Mouse (Mus musculus): ENCODE measurements around the gene Pcdh7. TPM values are rescaled to one million over a fixed set of nuclear protein-coding genes. Genes with fewer than 3 reads are reported as not detected.

Pcdh7 gene
- total and polyA plus RNA-seq, 3 experiments, result 22.3 to 127 (median 61.2) TPM

GRCm38 (mm10) chr5:57931738-57932137 is 214.0 kb downstream of the Pcdh7 start:
- Histone ChIP-seq H3K27me3 (ENCODE audit: insufficient read depth, low read length) (no peaks in the 10 kb centered on the region), H3K4me1 (ENCODE audit: insufficient read depth, low read depth, low read length) (no peaks in the 10 kb centered on the region), H3K36me3 (replicated peaks) (no peaks in the 10 kb centered on the region), H3K4me3 (ENCODE audit: low read depth, low read length) (no peak overlapping the region), H3K9me3 (replicated peaks) (no peaks in the 10 kb centered on the region)
- DNase-seq (ENCODE audit: low spot score) (no peak), ATAC-seq (ENCODE audit: extremely low read depth, insufficient number of reproducible peaks, low FRiP score, poor library complexity, severe bottlenecking) (no peak)
- no peak for TF ChIP-seq POLR2AphosphoS5 (IDR thresholded peaks at IDR 0.05; ENCODE audit: insufficient replicate concordance, low read depth, low read length)
- no peak for TF ChIP-seq GATA1 (IDR thresholded peaks at IDR 0.05; ENCODE audit: borderline replicate concordance, low read length)
- TF ChIP-seq TAL1 (conservative IDR thresholded peaks at IDR 0.05; ENCODE audit: low read depth, low read length), result no peak
- no peak for TF ChIP-seq CTCF (IDR thresholded peaks at IDR 0.05; ENCODE audit: low read depth, low read length)
- no peak for TF ChIP-seq GATA2 (IDR thresholded peaks at IDR 0.05; ENCODE audit: borderline replicate concordance, low read depth, low read length)

GRCm38 (mm10) chr5:57934666-57935065 is 216.9 kb downstream of the Pcdh7 start:
- DNase-seq (ENCODE audit: low spot score) (no peak), ATAC-seq (ENCODE audit: extremely low read depth, insufficient number of reproducible peaks, low FRiP score, poor library complexity, severe bottlenecking) (no peak)
- no peaks in the 10 kb centered on the region for H3K36me3 ChIP-seq (replicated peaks)
- H3K4me1 ChIP-seq (ENCODE audit: insufficient read depth, low read depth, low read length), result no peaks in the 10 kb centered on the region
- no peaks in the 10 kb centered on the region for H3K27me3 ChIP-seq (ENCODE audit: insufficient read depth, low read length)
- TF ChIP-seq TAL1 (conservative IDR thresholded peaks at IDR 0.05; ENCODE audit: low read depth, low read length), result no peak
- no peak for TF ChIP-seq POLR2AphosphoS5 (IDR thresholded peaks at IDR 0.05; ENCODE audit: insufficient replicate concordance, low read depth, low read length)
- no peak for TF ChIP-seq GATA2 (IDR thresholded peaks at IDR 0.05; ENCODE audit: borderline replicate concordance, low read depth, low read length)
- no peak for TF ChIP-seq GATA1 (IDR thresholded peaks at IDR 0.05; ENCODE audit: borderline replicate concordance, low read length)
- TF ChIP-seq CTCF (IDR thresholded peaks at IDR 0.05; ENCODE audit: low read depth, low read length), result no peak
- H3K9me3 ChIP-seq (replicated peaks), result no peaks in the 10 kb centered on the region
- H3K4me3 ChIP-seq (ENCODE audit: low read depth, low read length), result no peak overlapping the region

- Histone ChIP-seq H3K4me3 (ENCODE audit: low read depth, low read length) (no peak overlapping the region), H3K36me3 (replicated peaks) (peaks cover 5% of the 10 kb centered on the region), H3K27me3 (ENCODE audit: insufficient read depth, low read length) (no peaks in the 10 kb centered on the region), H3K9me3 (replicated peaks) (no peaks in the 10 kb centered on the region), H3K4me1 (ENCODE audit: insufficient read depth, low read depth, low read length) (no peaks in the 10 kb centered on the region)
- no peak for DNase-seq (ENCODE audit: low spot score)
- no peak for ATAC-seq (ENCODE audit: extremely low read depth, insufficient number of reproducible peaks, low FRiP score, poor library complexity, severe bottlenecking)
- TF ChIP-seq GATA2 (IDR thresholded peaks at IDR 0.05; ENCODE audit: borderline replicate concordance, low read depth, low read length) (no peak), POLR2AphosphoS5 (IDR thresholded peaks at IDR 0.05; ENCODE audit: insufficient replicate concordance, low read depth, low read length) (no peak), TAL1 (conservative IDR thresholded peaks at IDR 0.05; ENCODE audit: low read depth, low read length) (no peak), GATA1 (IDR thresholded peaks at IDR 0.05; ENCODE audit: borderline replicate concordance, low read length) (no peak), CTCF (IDR thresholded peaks at IDR 0.05; ENCODE audit: low read depth, low read length) (no peak)
Measured at GRCm38 (mm10) chr5:57940457-57940856, 222.7 kb downstream of the Pcdh7 start.

GRCm38 (mm10) chr5:57943176-57943575 is 225.4 kb downstream of the Pcdh7 start:
- H3K9me3 ChIP-seq (replicated peaks), result no peaks in the 10 kb centered on the region
- TF ChIP-seq TAL1 (conservative IDR thresholded peaks at IDR 0.05; ENCODE audit: low read depth, low read length) (no peak), CTCF (IDR thresholded peaks at IDR 0.05; ENCODE audit: low read depth, low read length) (no peak), GATA1 (IDR thresholded peaks at IDR 0.05; ENCODE audit: borderline replicate concordance, low read length) (no peak), GATA2 (IDR thresholded peaks at IDR 0.05; ENCODE audit: borderline replicate concordance, low read depth, low read length) (no peak)
- ATAC-seq (ENCODE audit: extremely low read depth, insufficient number of reproducible peaks, low FRiP score, poor library complexity, severe bottlenecking) (no peak), DNase-seq (ENCODE audit: low spot score) (no peak)
- H3K4me1 ChIP-seq (ENCODE audit: insufficient read depth, low read depth, low read length), result no peaks in the 10 kb centered on the region
- H3K27me3 ChIP-seq (ENCODE audit: insufficient read depth, low read length), result no peaks in the 10 kb centered on the region
- peaks cover 5% of the 10 kb centered on the region for H3K36me3 ChIP-seq (replicated peaks)
- H3K4me3 ChIP-seq (ENCODE audit: low read depth, low read length), result no peak overlapping the region

GRCm38 (mm10) chr5:57943611-57944010 is 225.8 kb downstream of the Pcdh7 start:
- Histone ChIP-seq H3K27me3 (ENCODE audit: insufficient read depth, low read length) (no peaks in the 10 kb centered on the region), H3K4me3 (ENCODE audit: low read depth, low read length) (no peak overlapping the region), H3K4me1 (ENCODE audit: insufficient read depth, low read depth, low read length) (no peaks in the 10 kb centered on the region), H3K9me3 (replicated peaks) (no peaks in the 10 kb centered on the region), H3K36me3 (replicated peaks) (peaks cover 5% of the 10 kb centered on the region)
- DNase-seq (ENCODE audit: low spot score) (no peak), ATAC-seq (ENCODE audit: extremely low read depth, insufficient number of reproducible peaks, low FRiP score, poor library complexity, severe bottlenecking) (no peak)
- TF ChIP-seq GATA2 (IDR thresholded peaks at IDR 0.05; ENCODE audit: borderline replicate concordance, low read depth, low read length) (no peak), GATA1 (IDR thresholded peaks at IDR 0.05; ENCODE audit: borderline replicate concordance, low read length) (no peak), CTCF (IDR thresholded peaks at IDR 0.05; ENCODE audit: low read depth, low read length) (no peak)

GRCm38 (mm10) chr5:57945419-57945818 is 227.7 kb downstream of the Pcdh7 start:
- Histone ChIP-seq H3K4me3 (ENCODE audit: low read depth, low read length) (no peak overlapping the region), H3K36me3 (replicated peaks) (peaks cover 5% of the 10 kb centered on the region), H3K4me1 (ENCODE audit: insufficient read depth, low read depth, low read length) (peaks cover 3% of the 10 kb centered on the region; the same call in 1 of the 2 replicates), H3K9me3 (replicated peaks) (no peaks in the 10 kb centered on the region), H3K27me3 (ENCODE audit: insufficient read depth, low read length) (no peaks in the 10 kb centered on the region)
- DNase-seq (ENCODE audit: low spot score) (no peak), ATAC-seq (ENCODE audit: extremely low read depth, insufficient number of reproducible peaks, low FRiP score, poor library complexity, severe bottlenecking) (no peak)
- TF ChIP-seq TAL1 (conservative IDR thresholded peaks at IDR 0.05; ENCODE audit: low read depth, low read length), result no peak
- no peak for TF ChIP-seq GATA2 (IDR thresholded peaks at IDR 0.05; ENCODE audit: borderline replicate concordance, low read depth, low read length)
- TF ChIP-seq CTCF (IDR thresholded peaks at IDR 0.05; ENCODE audit: low read depth, low read length), result no peak
- TF ChIP-seq POLR2AphosphoS5 (IDR thresholded peaks at IDR 0.05; ENCODE audit: insufficient replicate concordance, low read depth, low read length), result no peak
- no peak for TF ChIP-seq GATA1 (IDR thresholded peaks at IDR 0.05; ENCODE audit: borderline replicate concordance, low read length)

GRCm38 (mm10) chr5:57959317-57959716 is 241.6 kb downstream of the Pcdh7 start:
- TF ChIP-seq TAL1 (conservative IDR thresholded peaks at IDR 0.05; ENCODE audit: low read depth, low read length), result peak; percentile 56
- no peak for TF ChIP-seq POLR2AphosphoS5 (IDR thresholded peaks at IDR 0.05; ENCODE audit: insufficient replicate concordance, low read depth, low read length)
- H3K4me1 ChIP-seq (ENCODE audit: insufficient read depth, low read depth, low read length), result peaks cover 42% of the 10 kb centered on the region
- DNase-seq (ENCODE audit: low spot score) (peak; percentile 8), ATAC-seq (ENCODE audit: extremely low read depth, insufficient number of reproducible peaks, low FRiP score, poor library complexity, severe bottlenecking) (peak; percentile 81)
- no peaks in the 10 kb centered on the region for H3K36me3 ChIP-seq (replicated peaks)
- no peaks in the 10 kb centered on the region for H3K9me3 ChIP-seq (replicated peaks)
- no peaks in the 10 kb centered on the region for H3K27me3 ChIP-seq (ENCODE audit: insufficient read depth, low read length)
- H3K4me3 ChIP-seq (ENCODE audit: low read depth, low read length), result no peak overlapping the region
